Mouse (Mus musculus) bone marrow, adult 2 months (tissue): ENCODE measurements around the gene Sesn3.

ENCODE experiments used
- CTCF ChIP-seq: fragments of 200-500 bp; IDR thresholded peaks from 2 replicates; pipeline ENCODE4 v1.5.1; 2011; ENCODE audit warnings: low read length, control low read depth; ENCODE audit not compliant: control insufficient read depth, insufficient read depth
- POLR2A ChIP-seq: fragments of 200-500 bp; IDR thresholded peaks from 2 replicates; pipeline ENCODE4 v1.6.1; 2011; ENCODE audit warnings: low read depth, mild to moderate bottlenecking, control low read depth, low read length, borderline replicate concordance; ENCODE audit not compliant: control insufficient read depth

- TF ChIP-seq POLR2A (no peak), CTCF (no peak)
Measured at GRCm38 (mm10) chr9:14242308-14242707, 32.6 kb upstream of the Sesn3 start.
